Mouse (Mus musculus) erythroblast, embryonic 14.5 days (primary cell): ENCODE results near the gene Intu.

Experiments
- GATA1 ChIP-seq: IDR thresholded peaks from 2 replicates; pipeline ENCODE4 v1.6.1; 2012; ENCODE audit warnings: low read length, inconsistent platforms, mixed read lengths
- TAL1 ChIP-seq: IDR thresholded peaks from 3 replicates; pipeline ENCODE4 v1.6.1; 2012; ENCODE audit warnings: low read length, inconsistent platforms, mixed read lengths

DNA sequence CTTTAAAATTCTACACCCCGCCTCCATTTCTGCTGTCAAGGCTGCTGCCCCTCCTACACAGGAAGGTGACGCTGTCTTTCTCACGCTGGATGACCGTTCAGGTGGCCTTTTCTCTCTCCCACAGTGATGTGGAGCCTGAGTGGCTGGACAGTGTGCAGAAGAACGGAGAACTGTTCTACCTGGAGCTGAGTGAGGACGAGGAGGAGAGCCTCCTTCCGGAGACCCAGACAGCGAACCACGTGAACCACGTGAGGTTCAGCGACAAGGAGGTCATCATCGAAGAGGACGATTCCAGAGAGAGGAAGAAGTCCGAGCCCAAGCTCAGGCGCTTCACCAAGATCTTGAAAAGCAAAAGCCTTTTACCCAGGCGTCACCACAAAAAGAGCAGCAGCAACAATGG is 122.5 kb downstream of the Intu start:
- TF ChIP-seq GATA1 (no peak), TAL1 (no peak)
